Mouse (Mus musculus) MEL (cell line): ENCODE measurements around the gene Tmem132b.

Experiments
- CTCF ChIP-seq, 3 experiments: IDR thresholded peaks in 2 of 3; conservative IDR thresholded peaks in 1 of 3; 2 replicates each; pipeline ENCODE4 v1.5.1; 2011 to 2012; ENCODE audit warnings: low read length in 3 of 3, low read depth in 2 of 3, mild to moderate bottlenecking in 2 of 3, improper control_type of control experiment in 1 of 3, inconsistent platforms in 1 of 3, mixed read lengths in 1 of 3, moderate library complexity in 1 of 3; ENCODE audit not compliant: control insufficient read depth in 1 of 3, insufficient read depth in 1 of 3, poor library complexity in 1 of 3, severe bottlenecking in 1 of 3
- E2F4 ChIP-seq: IDR thresholded peaks from 2 replicates; pipeline ENCODE4 v1.6.1; 2011; ENCODE audit warnings: low read depth, low read length, improper control_type of control experiment, borderline replicate concordance
- EP300 ChIP-seq, 2 experiments: IDR thresholded peaks; 2 replicates each; pipeline ENCODE4 v1.6.1; 2011; ENCODE audit warnings: improper control_type of control experiment in 2 of 2, low read length in 2 of 2, low read depth in 1 of 2, mild to moderate bottlenecking in 1 of 2
- MXI1 ChIP-seq: IDR thresholded peaks from 2 replicates; pipeline ENCODE4 v1.6.1; 2011; ENCODE audit warnings: mild to moderate bottlenecking, low read depth, low read length, improper control_type of control experiment
- NELFE ChIP-seq: IDR thresholded peaks from 2 replicates; pipeline ENCODE4 v1.6.1; 2011; ENCODE audit warnings: low read depth, low read length, improper control_type of control experiment
- POLR2A ChIP-seq, 2 experiments: IDR thresholded peaks; 2 replicates each; pipeline ENCODE4 v1.6.1; 2011 to 2012; ENCODE audit warnings: low read length in 2 of 2, mild to moderate bottlenecking in 2 of 2, control low read depth in 1 of 2, improper control_type of control experiment in 1 of 2, low read depth in 1 of 2, moderate library complexity in 1 of 2; ENCODE audit not compliant: control insufficient read depth in 1 of 2, insufficient read depth in 1 of 2, poor library complexity in 1 of 2
- POLR2AphosphoS2 ChIP-seq: IDR thresholded peaks from 2 replicates; pipeline ENCODE4 v1.6.1; 2011; ENCODE audit warnings: low read length, improper control_type of control experiment
- SIN3A ChIP-seq: IDR thresholded peaks from 2 replicates; pipeline ENCODE4 v1.6.1; 2012; ENCODE audit warnings: low read length, improper control_type of control experiment, inconsistent platforms
- SMC3 ChIP-seq: IDR thresholded peaks from 2 replicates; pipeline ENCODE4 v1.6.1; 2011; ENCODE audit warnings: low read depth, low read length, improper control_type of control experiment
- USF1 ChIP-seq: IDR thresholded peaks from 2 replicates; pipeline ENCODE4 v1.6.1; 2014; ENCODE audit warnings: low read depth, mild to moderate bottlenecking, inconsistent platforms, low read length, improper control_type of control experiment, moderate library complexity

DNA sequence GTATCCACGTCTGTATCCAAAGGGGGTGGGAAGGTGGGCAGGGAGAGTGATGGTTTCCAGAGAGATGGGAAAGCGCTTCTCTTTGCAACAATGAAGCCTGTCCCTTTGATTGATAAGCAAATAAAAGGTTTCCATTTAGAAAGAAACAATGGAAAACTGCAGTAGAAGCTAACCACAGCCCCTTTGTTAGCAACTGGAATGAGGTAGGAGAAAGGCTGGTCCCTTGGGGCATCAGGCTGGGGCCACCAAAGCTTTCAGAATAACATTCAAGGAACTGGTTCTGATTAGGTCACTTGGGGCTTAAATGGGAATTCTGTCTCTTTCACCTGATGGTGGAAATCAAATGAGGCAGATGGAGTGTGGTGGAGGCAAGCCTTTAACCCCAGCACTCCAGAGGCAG is 118.4 kb downstream of the Tmem132b start:
- TF ChIP-seq E2F4: no peak
- TF ChIP-seq POLR2A (IDR thresholded peaks at IDR 0.05; ENCODE audit: control insufficient read depth in 1 of 2, insufficient read depth in 1 of 2, low read depth in 1 of 2, low read length in 2 of 2, poor library complexity in 1 of 2): no peak
- TF ChIP-seq EP300 (IDR thresholded peaks at IDR 0.05; ENCODE audit: low read depth in 1 of 2, low read length in 2 of 2): no peak
- TF ChIP-seq CTCF (IDR thresholded peaks at IDR 0.05 in 2 of 3, conservative IDR thresholded peaks at IDR 0.05 in 1 of 3; ENCODE audit: control insufficient read depth in 1 of 3, insufficient read depth in 1 of 3, low read depth in 2 of 3, low read length in 3 of 3, poor library complexity in 1 of 3, severe bottlenecking in 1 of 3): no peak
- TF ChIP-seq SIN3A: no peak
- no peak for TF ChIP-seq POLR2AphosphoS2
- TF ChIP-seq MXI1: no peak
- TF ChIP-seq SMC3: no peak
- no peak for TF ChIP-seq USF1
- TF ChIP-seq NELFE: no peak
